Mouse (Mus musculus): ENCODE data around the gene Gm47841.

- no peak for TF ChIP-seq CTCF (IDR thresholded peaks at IDR 0.05)
- TF ChIP-seq EP300 (IDR thresholded peaks at IDR 0.05): no peak
These were observed 44.7 kb downstream of the Gm47841 start for GRCm38 (mm10) chr15:101002466-101002865.
